In the genomic region with DNA sequence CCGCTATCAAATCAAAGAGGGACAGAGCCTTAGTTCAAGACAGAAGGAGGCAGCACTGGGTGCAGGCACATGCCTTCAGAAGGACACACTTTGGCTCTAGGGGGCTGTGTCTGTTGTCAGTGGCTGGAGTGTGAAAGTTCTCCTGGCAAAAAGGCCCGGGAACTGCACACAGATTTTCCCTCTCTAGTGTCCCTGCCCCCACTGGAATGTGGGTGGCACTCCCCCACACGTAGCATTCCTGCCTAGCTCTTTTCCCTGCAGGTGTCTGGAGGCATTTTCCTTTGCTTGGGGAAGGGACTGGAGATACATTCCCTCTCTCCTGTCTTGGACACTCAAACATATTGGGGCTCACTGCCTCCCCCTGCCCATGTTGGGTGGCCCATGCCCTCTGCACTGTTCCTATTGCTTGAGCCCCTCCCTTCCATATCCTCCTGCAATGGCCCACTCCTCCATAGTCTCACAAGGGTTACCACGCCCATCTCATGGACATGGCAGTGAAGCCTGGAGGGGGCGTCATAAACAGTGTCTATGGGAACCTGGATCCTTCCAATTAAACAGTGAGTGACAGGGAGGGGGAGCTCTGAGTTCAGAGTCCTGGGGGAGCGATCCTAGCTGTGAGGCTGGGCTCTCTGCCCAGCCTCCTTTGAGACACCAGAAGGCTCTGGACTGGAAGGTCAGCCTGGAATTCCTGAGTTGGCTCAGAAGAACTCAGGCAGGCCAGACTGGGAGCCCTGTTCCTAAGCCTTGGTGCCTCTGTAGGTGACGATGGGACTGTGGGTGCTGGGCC, we compare ENCODE assay signal across 10 mouse cellular contexts. TPM values are rescaled to one million over a fixed set of nuclear protein-coding genes. Genes with fewer than 3 reads are reported as not detected.
DNase-seq lines count a peak whose midpoint lies in the region; ATAC-seq lines count a peak whose summit lies in the region.
"Had no signal": no experiment of that assay in that cellular context is flagged by ENCODE, and none has a peak within 500 bp of the region (broad histone marks: within the 10 kb centered on the region; RNA-seq: fewer than 3 reads in every experiment).

No protein-coding gene starts in this region.

- no peak overlapping the region for H3K9ac ChIP-seq in lung, embryonic 15.5 days
- H3K9ac ChIP-seq in forebrain, embryonic 12.5 days = no peak overlapping the region
- H3K9ac ChIP-seq: liver, embryonic 15.5 days had no signal

- no peaks in the 10 kb centered on the region for H3K36me3 ChIP-seq in lung, embryonic 15.5 days
- peaks cover 91% of the 10 kb centered on the region for H3K36me3 ChIP-seq in forebrain, embryonic 12.5 days (replicated peaks)
- H3K36me3 ChIP-seq: liver, embryonic 15.5 days had no signal

- peak overlapping the region; percentile 69 for H3K27ac ChIP-seq in lung, embryonic 15.5 days
- H3K27ac ChIP-seq in forebrain, embryonic 12.5 days = 0 out of 2 replicates have a peak overlapping the region, but pooled peaks have one; percentile 13
- H3K27ac ChIP-seq: liver, embryonic 15.5 days had no signal

- no peak overlapping the region for H3K4me3 ChIP-seq in lung, embryonic 15.5 days
- H3K4me3 ChIP-seq in forebrain, embryonic 12.5 days (replicated peaks) = no peak overlapping the region
- H3K4me3 ChIP-seq: liver, embryonic 15.5 days had no signal

- peak; percentile 19; the same call in 1 of the 2 replicates for ATAC-seq in lung, embryonic 15.5 days (ENCODE audit: borderline replicate concordance, extremely low read depth, low FRiP score, low TSS enrichment)
- ATAC-seq in forebrain, embryonic 12.5 days (ENCODE audit: low FRiP score) = no peak; the same call in 1 of the 2 replicates
- no peak for ATAC-seq in inflammation-experienced regulatory T-cells, adult 6 months

- H3K9me3 ChIP-seq in lung, embryonic 15.5 days = no peaks in the 10 kb centered on the region
- no peaks in the 10 kb centered on the region for H3K9me3 ChIP-seq in forebrain, embryonic 12.5 days
- H3K9me3 ChIP-seq: liver, embryonic 15.5 days had no signal

- 56% methylated on average over 7 of the region's 7 CpGs for WGBS in lung, embryonic 15.5 days
- 77% methylated on average over 7 of the region's 7 CpGs for WGBS in forebrain, embryonic 12.5 days

- H3K4me1 ChIP-seq in lung, embryonic 15.5 days = peaks cover 13% of the 10 kb centered on the region
- H3K4me1 ChIP-seq in forebrain, embryonic 12.5 days = peaks cover 15% of the 10 kb centered on the region; the same call in 1 of the 2 replicates
- H3K4me1 ChIP-seq: liver, embryonic 15.5 days had no signal

- peak; percentile 45 for DNase-seq in adrenal gland, postnatal 10 days
- no peak for DNase-seq in adrenal gland, adult 18-20 months (ENCODE audit: low spot score in 2 of 2)
- DNase-seq in lung, adult 18-20 months = no peak
- DNase-seq in kidney, postnatal 25 days = peak; percentile 45 to 78
- DNase-seq in c-Kit-positive CD71-positive TER-119-positive erythroid progenitor cells, embryonic 14.5 days (ENCODE audit: low spot score) = no peak

- peaks cover 46% of the 10 kb centered on the region for H3K27me3 ChIP-seq in lung, embryonic 15.5 days
- H3K27me3 ChIP-seq in forebrain, embryonic 12.5 days = peaks cover 4% of the 10 kb centered on the region; the same call in 1 of the 2 replicates

- no peak overlapping the region for H3K4me2 ChIP-seq in lung, embryonic 15.5 days
- H3K4me2 ChIP-seq in forebrain, embryonic 12.5 days = no peak overlapping the region
- H3K4me2 ChIP-seq: liver, embryonic 15.5 days had no signal

RNA-seq across cellular contexts. Expression of a gene that starts 12.3 kb away (rescaled TPM):
- total RNA-seq in adrenal gland, postnatal 10 days (2021) = under 1 TPM; 0.66 to 0.76 TPM
- total RNA-seq in adrenal gland, adult 18-20 months (2021) = under 1 TPM; 0.33 to 0.38 TPM
- polyA plus RNA-seq in lung, embryonic 15.5 days (2015; fragmentation: Nextera tagmentation; extraction: Ambion mirVana) = 0.96 and 1.3 TPM in 2 replicates
- 24.8 and 24.9 TPM in 2 replicates for polyA plus RNA-seq in forebrain, embryonic 12.5 days (2016; fragmentation: Nextera tagmentation; extraction: Ambion mirVana)
- polyA plus RNA-seq in inflammation-experienced regulatory T-cells, adult 6 months (2017; shearing (Covaris generic)) = not detected
- total RNA-seq: neutrophil, adult 5-6 weeks had no signal

Comparison
In these comparisons a context has a peak if more than half of its experiments do, and no peak if none do; other contexts are left out.
1. DNase-seq: peak in adrenal gland, postnatal 10 days (single experiment) and kidney, postnatal 25 days (2 of 2); none in adrenal gland, adult 18-20 months (0 of 2), lung, adult 18-20 months (0 of 2) and c-Kit-positive CD71-positive TER-119-positive erythroid progenitor cells, embryonic 14.5 days (single experiment).
2. RNA of a gene that starts 12.3 kb away (polyA plus RNA-seq): 24.8 to 24.9 TPM in forebrain, embryonic 12.5 days; 0.96 to 1.3 TPM in lung, embryonic 15.5 days and not detected in inflammation-experienced regulatory T-cells, adult 6 months; every median in the first group is over 10 times any median in the second.